Mouse (Mus musculus): ENCODE measurements around the gene Ankfn1. TPM values are rescaled to one million over a fixed set of nuclear protein-coding genes. Genes with fewer than 3 reads are reported as not detected.

Ankfn1 gene
- polyA plus RNA-seq (2015; fragmentation: Nextera tagmentation; extraction: Ambion mirVana), result 2.5 and 2.7 TPM in 2 replicates

DNA sequence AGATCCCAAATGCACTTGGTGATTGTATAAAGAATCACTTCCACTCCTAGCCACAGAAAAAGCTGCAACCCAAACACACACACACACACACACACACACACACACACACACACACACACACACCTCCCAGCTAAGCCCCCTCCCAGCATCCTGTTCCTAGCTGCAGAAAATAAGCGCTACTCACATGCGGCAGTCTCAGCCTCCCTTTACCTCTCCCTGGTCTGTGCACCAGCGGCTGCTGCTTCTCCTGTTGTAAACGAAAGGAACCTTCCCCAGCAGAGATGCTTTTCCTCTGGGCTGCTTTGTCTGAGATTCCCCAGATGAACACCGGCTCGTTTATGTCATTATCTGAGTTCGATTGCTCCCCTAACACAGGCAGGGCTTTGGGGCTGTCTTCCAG lies at the start of gene Ankfn1:
Gene Ankfn1 (minus strand): TSS at position 223 of the 400 bp plus-strand sequence.
- Histone ChIP-seq H3K4me3 (ENCODE audit: low read length) (no peak within 1 kb of the TSS), H3K4me1 (replicated peaks; ENCODE audit: control insufficient read depth, insufficient read depth, low read length) (no peaks in the 10 kb centered on the region), H3K9ac (ENCODE audit: low read length) (no peak within 1 kb of the TSS), H3K27ac (ENCODE audit: low read length) (no peak within 1 kb of the TSS), H3K27me3 (ENCODE audit: control insufficient read depth, insufficient read depth, low read depth, low read length) (no peaks in the 10 kb centered on the region), H3K9me3 (ENCODE audit: control insufficient read depth, low read length) (no peaks in the 10 kb centered on the region), H3K4me2 (ENCODE audit: low read depth, low read length) (no peak within 1 kb of the TSS), H3K36me3 (ENCODE audit: control insufficient read depth, insufficient read depth, low read length) (no peaks in the 10 kb centered on the region)
- WGBS, result 47% methylated on average over 7 of the region's 7 CpGs
- ATAC-seq (ENCODE audit: low read depth), result no peak

DNA sequence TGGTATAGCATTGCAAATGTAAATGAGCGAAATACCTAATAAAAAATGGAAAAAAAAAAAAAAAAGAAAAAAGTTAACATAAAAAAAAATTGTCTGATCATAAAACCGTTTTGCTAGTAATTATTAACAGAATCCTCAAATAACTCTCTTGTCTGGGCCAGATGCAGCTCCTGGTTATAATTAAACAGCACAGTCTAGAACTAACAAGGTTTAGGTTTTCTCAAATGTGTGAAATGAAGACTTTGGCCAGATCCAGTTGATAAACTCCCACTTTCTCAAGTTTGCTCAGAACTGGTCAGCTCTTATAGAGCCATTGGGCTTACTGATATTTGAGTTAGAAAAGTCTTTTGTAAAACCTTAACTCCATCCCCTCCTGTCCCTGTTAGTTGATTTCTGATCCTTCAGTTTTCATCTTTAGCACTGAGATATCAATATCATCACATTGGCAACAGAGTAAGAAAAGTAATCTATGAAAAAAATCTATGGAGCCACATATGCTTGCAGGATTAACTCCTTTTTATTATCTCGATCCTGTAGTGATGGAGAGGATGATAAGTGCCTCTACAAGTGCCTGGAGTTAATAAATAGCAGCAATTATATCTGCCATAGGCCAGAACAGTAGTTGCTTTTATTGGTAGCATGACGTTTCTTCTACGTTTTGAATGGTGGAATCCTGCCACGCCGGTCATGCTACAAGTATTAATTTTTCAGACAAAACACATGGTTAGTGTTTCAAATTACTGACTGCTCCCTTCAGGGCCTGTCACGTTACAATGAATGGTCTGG lies 46.4 kb upstream of the Ankfn1 start:
- no peak overlapping the region for H3K9ac ChIP-seq (ENCODE audit: low read length)
- 48% methylated on average over 8 of the region's 8 CpGs for WGBS
- H3K27me3 ChIP-seq (ENCODE audit: control insufficient read depth, insufficient read depth, low read depth, low read length), result no peaks in the 10 kb centered on the region
- H3K4me2 ChIP-seq (ENCODE audit: low read depth, low read length), result no peak overlapping the region
- no peaks in the 10 kb centered on the region for H3K9me3 ChIP-seq (ENCODE audit: control insufficient read depth, low read length)
- no peaks in the 10 kb centered on the region for H3K36me3 ChIP-seq (ENCODE audit: control insufficient read depth, insufficient read depth, low read length)
- no peak overlapping the region for H3K27ac ChIP-seq (ENCODE audit: low read length)
- peaks cover 4% of the 10 kb centered on the region for H3K4me1 ChIP-seq (replicated peaks; ENCODE audit: control insufficient read depth, insufficient read depth, low read length)
- H3K4me3 ChIP-seq (ENCODE audit: low read length), result no peak overlapping the region
- peak; percentile 52; the same call in 1 of the 2 replicates for ATAC-seq (ENCODE audit: low read depth)

DNA sequence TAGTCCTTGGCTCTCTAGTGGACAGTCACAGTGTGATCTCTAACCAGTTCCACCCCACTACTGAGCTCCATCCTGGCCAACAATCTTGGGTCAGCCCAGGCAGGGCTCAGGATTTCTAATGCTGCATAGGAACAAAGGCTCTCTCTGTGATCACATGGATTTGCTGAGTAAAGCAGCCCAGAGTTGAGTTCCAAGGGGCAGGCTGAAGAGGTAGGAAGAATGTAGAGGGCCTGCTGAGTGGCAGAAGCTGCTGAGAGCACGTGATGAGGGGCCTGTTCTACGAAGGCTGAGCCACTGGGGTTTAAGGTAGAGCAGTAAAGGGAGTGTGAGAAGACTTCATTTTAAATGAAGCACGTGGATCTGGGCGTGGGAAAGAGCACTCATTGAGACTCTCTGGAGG lies 41.1 kb upstream of the Ankfn1 start:
- peaks cover 5% of the 10 kb centered on the region for H3K4me1 ChIP-seq (replicated peaks; ENCODE audit: control insufficient read depth, insufficient read depth, low read length)

DNA sequence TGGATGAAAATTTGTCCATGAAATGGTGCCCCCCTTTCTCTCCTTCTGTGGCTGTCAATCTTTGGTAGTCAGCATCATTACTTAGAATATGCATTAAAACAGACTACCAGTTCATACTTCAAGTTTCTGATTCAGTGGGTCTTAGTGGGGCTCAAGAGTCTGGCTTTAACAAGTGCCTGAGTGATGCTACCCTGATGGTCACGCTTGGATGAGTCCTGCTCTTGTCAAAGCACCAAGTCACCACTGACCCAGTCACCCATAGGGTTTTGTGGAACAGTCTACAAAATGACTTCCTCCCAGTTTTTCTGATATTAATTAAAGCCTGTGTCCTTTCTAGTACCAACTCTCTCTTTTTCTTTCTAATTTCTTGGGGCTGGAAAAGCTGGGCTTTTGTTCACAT lies 34.0 kb upstream of the Ankfn1 start:
- no peak overlapping the region for H3K27ac ChIP-seq (ENCODE audit: low read length)
- no peak overlapping the region for H3K4me3 ChIP-seq (ENCODE audit: low read length)
- H3K27me3 ChIP-seq (ENCODE audit: control insufficient read depth, insufficient read depth, low read depth, low read length), result no peaks in the 10 kb centered on the region
- no peaks in the 10 kb centered on the region for H3K9me3 ChIP-seq (ENCODE audit: control insufficient read depth, low read length)
- H3K4me1 ChIP-seq (replicated peaks; ENCODE audit: control insufficient read depth, insufficient read depth, low read length), result 0 out of 2 replicates have a peak, but pooled peaks cover 2% of the 10 kb centered on the region
- H3K4me2 ChIP-seq (ENCODE audit: low read depth, low read length), result no peak overlapping the region
- 75% methylated on average over 1 of the region's 1 CpGs for WGBS
- no peaks in the 10 kb centered on the region for H3K36me3 ChIP-seq (ENCODE audit: control insufficient read depth, insufficient read depth, low read length)
- H3K9ac ChIP-seq (ENCODE audit: low read length), result no peak overlapping the region
- ATAC-seq (ENCODE audit: low read depth), result no peak

More for the DNA sequence above, 41.1 kb upstream of the Ankfn1 start:
- no peak overlapping the region for H3K9ac ChIP-seq (ENCODE audit: low read length)
- H3K4me3 ChIP-seq (ENCODE audit: low read length), result no peak overlapping the region
- 34% methylated on average over 4 of the region's 4 CpGs for WGBS
- H3K9me3 ChIP-seq (ENCODE audit: control insufficient read depth, low read length), result no peaks in the 10 kb centered on the region
- no peaks in the 10 kb centered on the region for H3K27me3 ChIP-seq (ENCODE audit: control insufficient read depth, insufficient read depth, low read depth, low read length)
- ATAC-seq (ENCODE audit: low read depth), result peak; percentile 98
- no peaks in the 10 kb centered on the region for H3K36me3 ChIP-seq (ENCODE audit: control insufficient read depth, insufficient read depth, low read length)
- H3K27ac ChIP-seq (ENCODE audit: low read length), result peak overlapping the region; percentile 81
- no peak overlapping the region for H3K4me2 ChIP-seq (ENCODE audit: low read depth, low read length)

DNA sequence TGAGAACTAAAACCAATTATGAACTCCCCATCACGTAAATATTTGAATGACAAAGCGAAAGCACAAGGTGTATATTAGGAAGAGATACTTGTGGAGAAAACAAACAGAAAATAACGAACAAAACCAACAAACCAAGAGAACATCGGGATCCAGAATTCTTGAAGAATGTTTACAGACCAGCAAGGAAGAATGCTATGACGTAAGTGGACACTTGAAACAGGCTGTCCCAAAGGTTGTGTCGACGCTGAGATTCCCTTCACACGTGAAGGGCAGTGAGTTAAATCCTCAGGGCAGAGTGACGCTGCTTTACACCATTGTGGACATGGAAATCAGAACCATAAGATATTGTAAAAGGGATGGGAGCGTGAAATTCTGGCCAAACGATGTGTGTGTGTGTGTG lies 30.5 kb upstream of the Ankfn1 start:
- no peak for ATAC-seq (ENCODE audit: low read depth)
- no peaks in the 10 kb centered on the region for H3K36me3 ChIP-seq (ENCODE audit: control insufficient read depth, insufficient read depth, low read length)
- H3K4me2 ChIP-seq (ENCODE audit: low read depth, low read length), result peak overlapping the region; percentile 20; the same call in 1 of the 2 replicates
- no peak overlapping the region for H3K9ac ChIP-seq (ENCODE audit: low read length)
- 29% methylated on average over 11 of the region's 11 CpGs for WGBS
- no peak overlapping the region; the same call in 1 of the 2 replicates for H3K4me3 ChIP-seq (ENCODE audit: low read length)
- H3K4me1 ChIP-seq (replicated peaks; ENCODE audit: control insufficient read depth, insufficient read depth, low read length), result peaks cover 9% of the 10 kb centered on the region
- no peaks in the 10 kb centered on the region for H3K9me3 ChIP-seq (ENCODE audit: control insufficient read depth, low read length)
- H3K27me3 ChIP-seq (ENCODE audit: control insufficient read depth, insufficient read depth, low read depth, low read length), result no peaks in the 10 kb centered on the region
- H3K27ac ChIP-seq (ENCODE audit: low read length), result no peak overlapping the region

DNA sequence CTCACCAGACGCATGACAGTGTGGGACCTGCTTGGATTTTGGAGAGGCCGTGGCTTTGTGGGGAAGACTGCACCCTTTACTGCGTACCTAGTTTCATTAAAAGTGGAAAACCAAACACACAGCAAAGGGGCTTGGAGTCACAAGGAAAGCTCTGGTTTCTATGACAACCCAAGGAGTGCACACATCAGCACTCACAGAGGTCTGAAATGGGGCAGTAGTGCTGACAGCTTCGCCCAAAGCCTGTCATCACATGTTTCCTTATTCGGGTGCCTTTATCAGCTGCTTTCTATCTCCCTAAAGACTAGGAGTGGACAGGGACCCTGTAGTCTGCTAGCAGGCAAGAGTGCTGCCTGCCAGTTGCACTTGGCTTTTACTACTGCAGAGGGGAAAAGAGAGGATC lies 27.4 kb upstream of the Ankfn1 start:
- Histone ChIP-seq H3K4me3 (ENCODE audit: low read length) (no peak overlapping the region), H3K27ac (ENCODE audit: low read length) (no peak overlapping the region), H3K27me3 (ENCODE audit: control insufficient read depth, insufficient read depth, low read depth, low read length) (no peaks in the 10 kb centered on the region), H3K4me2 (ENCODE audit: low read depth, low read length) (peak overlapping the region; percentile 16; the same call in 1 of the 2 replicates), H3K4me1 (replicated peaks; ENCODE audit: control insufficient read depth, insufficient read depth, low read length) (peaks cover 14% of the 10 kb centered on the region), H3K36me3 (ENCODE audit: control insufficient read depth, insufficient read depth, low read length) (no peaks in the 10 kb centered on the region), H3K9ac (ENCODE audit: low read length) (no peak overlapping the region), H3K9me3 (ENCODE audit: control insufficient read depth, low read length) (no peaks in the 10 kb centered on the region)
- 7% methylated on average over 5 of the region's 5 CpGs for WGBS
- ATAC-seq (ENCODE audit: low read depth), result peak; percentile 49; the same call in 1 of the 2 replicates

DNA sequence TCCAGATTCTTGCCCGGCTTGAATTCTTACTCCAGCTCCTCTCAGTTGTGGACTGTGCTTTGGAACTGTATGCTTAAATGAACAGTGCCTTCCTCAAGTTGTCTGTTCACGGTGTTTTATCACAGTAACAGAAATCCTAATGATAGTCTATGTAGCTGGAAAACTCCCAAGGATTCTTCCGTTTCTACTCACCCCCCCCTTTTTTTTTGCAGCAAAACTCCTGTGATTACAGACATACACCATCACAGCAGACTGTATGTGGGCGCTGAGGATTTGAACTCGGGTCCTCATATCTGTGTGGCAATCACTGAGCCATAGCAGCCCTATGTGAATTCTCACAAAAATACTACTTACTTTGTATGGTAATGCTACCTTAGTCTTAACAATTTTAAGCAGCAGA lies 26.5 kb upstream of the Ankfn1 start:
- H3K4me3 ChIP-seq (ENCODE audit: low read length), result no peak overlapping the region
- H3K4me2 ChIP-seq (ENCODE audit: low read depth, low read length), result no peak overlapping the region
- no peaks in the 10 kb centered on the region for H3K36me3 ChIP-seq (ENCODE audit: control insufficient read depth, insufficient read depth, low read length)
- 59% methylated on average over 5 of the region's 5 CpGs for WGBS
- H3K9ac ChIP-seq (ENCODE audit: low read length), result no peak overlapping the region
- no peak for ATAC-seq (ENCODE audit: low read depth)
- H3K27me3 ChIP-seq (ENCODE audit: control insufficient read depth, insufficient read depth, low read depth, low read length), result no peaks in the 10 kb centered on the region
- H3K27ac ChIP-seq (ENCODE audit: low read length), result no peak overlapping the region
- H3K4me1 ChIP-seq (replicated peaks; ENCODE audit: control insufficient read depth, insufficient read depth, low read length), result peaks cover 14% of the 10 kb centered on the region
- H3K9me3 ChIP-seq (ENCODE audit: control insufficient read depth, low read length), result no peaks in the 10 kb centered on the region

DNA sequence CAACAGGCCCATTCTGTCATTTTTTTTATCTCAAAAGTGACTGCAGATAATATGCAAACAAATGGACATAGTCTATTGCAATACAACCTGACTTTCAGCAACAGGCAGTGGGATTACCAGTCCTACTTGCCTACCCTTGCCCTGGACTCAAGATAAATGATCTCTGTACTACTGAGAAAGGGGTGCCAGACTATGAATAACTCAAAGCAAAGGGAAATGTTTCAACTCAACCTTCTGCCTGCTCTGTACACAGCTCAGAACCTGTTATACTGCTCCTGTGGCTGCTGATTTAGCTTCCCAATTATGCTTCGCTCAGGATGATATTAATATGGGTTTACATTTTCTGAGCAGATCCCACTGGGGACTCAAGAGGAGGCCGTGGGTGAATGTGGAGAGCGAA lies 15.3 kb upstream of the Ankfn1 start:
- H3K4me1 ChIP-seq (replicated peaks; ENCODE audit: control insufficient read depth, insufficient read depth, low read length), result no peaks in the 10 kb centered on the region
- WGBS, result 75% methylated on average over 3 of the region's 3 CpGs
- no peak overlapping the region for H3K27ac ChIP-seq (ENCODE audit: low read length)
- H3K27me3 ChIP-seq (ENCODE audit: control insufficient read depth, insufficient read depth, low read depth, low read length), result no peaks in the 10 kb centered on the region
- no peak overlapping the region for H3K4me2 ChIP-seq (ENCODE audit: low read depth, low read length)
- no peak overlapping the region for H3K4me3 ChIP-seq (ENCODE audit: low read length)
- no peaks in the 10 kb centered on the region for H3K9me3 ChIP-seq (ENCODE audit: control insufficient read depth, low read length)
- ATAC-seq (ENCODE audit: low read depth), result no peak
- no peak overlapping the region for H3K9ac ChIP-seq (ENCODE audit: low read length)
- H3K36me3 ChIP-seq (ENCODE audit: control insufficient read depth, insufficient read depth, low read length), result no peaks in the 10 kb centered on the region

DNA sequence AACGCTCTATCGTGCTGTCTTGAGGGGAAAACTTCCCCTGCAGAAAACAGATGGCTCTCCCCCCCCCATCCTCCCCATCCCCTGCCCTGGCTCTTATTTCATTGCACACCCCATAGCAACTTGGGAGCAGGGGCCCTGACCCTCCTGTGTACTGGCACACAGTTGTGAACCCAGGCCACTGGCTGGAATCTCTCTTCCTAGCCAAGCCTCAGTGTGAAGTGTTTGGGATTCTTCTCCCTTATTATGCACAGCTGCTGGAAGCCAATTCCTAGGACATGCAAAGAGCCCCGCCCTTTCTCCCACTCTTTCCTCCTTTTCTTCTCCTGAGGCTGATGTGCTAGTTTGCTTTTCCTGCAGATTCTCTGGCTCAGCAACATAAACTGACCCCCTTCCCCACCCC lies 1.4 kb downstream of the Ankfn1 start:
- no peak overlapping the region for H3K9ac ChIP-seq (ENCODE audit: low read length)
- ATAC-seq (ENCODE audit: low read depth), result no peak
- no peak overlapping the region for H3K27ac ChIP-seq (ENCODE audit: low read length)
- no peaks in the 10 kb centered on the region for H3K9me3 ChIP-seq (ENCODE audit: control insufficient read depth, low read length)
- H3K4me1 ChIP-seq (replicated peaks; ENCODE audit: control insufficient read depth, insufficient read depth, low read length), result no peaks in the 10 kb centered on the region
- H3K36me3 ChIP-seq (ENCODE audit: control insufficient read depth, insufficient read depth, low read length), result no peaks in the 10 kb centered on the region
- 74% methylated on average over 3 of the region's 3 CpGs for WGBS
- no peak overlapping the region for H3K4me3 ChIP-seq (ENCODE audit: low read length)
- H3K27me3 ChIP-seq (ENCODE audit: control insufficient read depth, insufficient read depth, low read depth, low read length), result no peaks in the 10 kb centered on the region
- no peak overlapping the region for H3K4me2 ChIP-seq (ENCODE audit: low read depth, low read length)
